Mouse (Mus musculus) stomach, embryonic 14.5 days (tissue): ENCODE data around the gene Zfp777. TPM values are rescaled to one million over a fixed set of nuclear protein-coding genes. Genes with fewer than 3 reads are reported as not detected.

Experiments used
- ATAC-seq: fragments of 200-750 bp; cut with Nextera tagmentation; 2 replicates; pipeline ENCODE4 v1.8.0; 2017; ENCODE audit warnings: low read depth, moderate TSS enrichment; ENCODE audit not compliant: insufficient number of reproducible peaks, insufficient read depth, low FRiP score
- H3K27ac ChIP-seq: fragments of 300-500 bp; sonication (generic); 2 replicates; pipeline ENCODE4 v1.5.1; 2014; ENCODE audit warnings: mild to moderate bottlenecking, low read length, moderate library complexity, mixed read lengths
- H3K27me3 ChIP-seq: fragments of 300-500 bp; sonication (generic); 2 replicates; pipeline ENCODE4 v1.6.1; 2014; ENCODE audit warnings: low read length, control low read depth, mixed read lengths; ENCODE audit not compliant: control insufficient read depth, insufficient read depth
- H3K36me3 ChIP-seq: fragments of 300-500 bp; sonication (generic); 2 replicates; pipeline ENCODE4 v1.6.1; 2014; ENCODE audit warnings: mild to moderate bottlenecking, control low read depth, low read length, moderate library complexity, mixed read lengths; ENCODE audit not compliant: control insufficient read depth, insufficient read depth
- H3K4me1 ChIP-seq: fragments of 300-500 bp; sonication (generic); 2 replicates; pipeline ENCODE4 v1.6.1; 2014; ENCODE audit warnings: low read length, control low read depth, mixed read lengths; ENCODE audit not compliant: control insufficient read depth, insufficient read depth
- H3K4me2 ChIP-seq: fragments of 300-500 bp; sonication (generic); replicated peaks from 2 replicates; pipeline ENCODE4 v1.6.1; 2014; ENCODE audit warnings: low read depth, low read length, control low read depth
- H3K4me3 ChIP-seq: fragments of 300-500 bp; sonication (generic); 2 replicates; pipeline ENCODE4 v1.5.1; 2014; ENCODE audit warnings: low read depth, low read length, control low read depth
- H3K9ac ChIP-seq: fragments of 300-500 bp; sonication (generic); replicated peaks from 2 replicates; pipeline ENCODE4 v1.6.1; 2014; ENCODE audit warnings: low read depth, mild to moderate bottlenecking, control low read depth, low read length, moderate library complexity, mixed read lengths
- H3K9me3 ChIP-seq: fragments of 300-500 bp; sonication (generic); 2 replicates; pipeline ENCODE4 v1.6.1; 2016; ENCODE audit warnings: low read depth, low read length, control low read depth; ENCODE audit not compliant: control insufficient read depth
- WGBS: fragments of 180-500 bp; shearing (Covaris S2); extraction: QIAGEN DNeasy Blood & Tissue Kit; methylation state at CpG from one replicate; pipeline ENCODE4 v1.1.7; 2014; 5-methylcytosine and 5-hydroxymethylcytosine counted together
- polyA plus RNA-seq: library from polyadenylated mRNA; unstranded; fragments of >200 nt; fragmentation: Nextera tagmentation; extraction: Ambion mirVana; gene quantifications from 2 replicates; pipeline ENCODE4 v1.2.1, GENCODE M21; 2014

Gene Zfp777
- 7.1 and 7.3 TPM in 2 replicates for polyA plus RNA-seq

- peak within 1 kb of the TSS; percentile 83 for H3K4me3 ChIP-seq
- H3K27me3 ChIP-seq = no peaks in the 10 kb centered on the region
- WGBS = under 1% methylated on average over 80 of the region's 82 CpGs
- no peaks in the 10 kb centered on the region for H3K9me3 ChIP-seq
- H3K9ac ChIP-seq = peak within 1 kb of the TSS; percentile 77
- peaks cover 9% of the 10 kb centered on the region for H3K36me3 ChIP-seq
- peak within 1 kb of the TSS; percentile 85 for H3K27ac ChIP-seq
- peak within 1 kb of the TSS; percentile 79 for H3K4me2 ChIP-seq
- H3K4me1 ChIP-seq = peaks cover 6% of the 10 kb centered on the region; the same call in 1 of the 2 replicates
- peak; percentile 92 for ATAC-seq
Measured at GRCm38 (mm10) chr6:48048426-48049272, at the start of gene Zfp777. Zfp777 (minus strand) TSS chr6:48048911.

DNA sequence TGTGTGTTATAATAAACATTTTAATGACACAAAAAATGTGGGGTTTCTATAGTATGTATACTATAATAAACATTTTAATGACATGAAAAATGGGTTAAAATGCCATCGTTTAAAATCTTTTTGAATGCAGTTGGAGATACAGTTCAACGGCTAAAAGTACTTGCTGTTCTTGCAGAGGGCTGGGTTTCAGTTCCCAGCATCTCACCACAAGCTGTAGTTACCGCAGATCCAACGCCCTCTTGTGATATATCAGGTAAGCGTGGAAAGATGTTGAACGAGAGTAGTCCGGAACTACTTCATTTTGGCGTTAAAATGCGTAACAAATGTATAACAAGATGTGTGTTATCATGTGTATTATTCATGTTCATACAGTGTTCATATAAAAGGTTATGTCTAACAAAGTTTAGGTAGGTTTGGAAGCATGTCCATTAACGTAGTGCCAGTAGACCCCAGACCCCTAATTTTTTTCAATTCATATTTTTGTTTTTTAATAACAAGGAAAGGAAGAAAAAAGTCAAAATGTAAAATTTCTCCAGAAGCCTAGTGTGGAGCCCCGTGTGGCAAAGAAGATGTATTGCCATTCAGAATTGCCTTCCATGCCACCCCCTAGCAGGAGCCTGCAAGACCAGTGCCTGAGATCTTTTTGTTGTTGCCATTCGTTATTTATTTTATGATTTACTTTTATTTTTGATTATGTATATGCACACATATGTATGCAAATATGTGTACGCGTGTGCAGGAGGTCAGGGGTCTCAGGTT, 38.4 kb upstream of the Zfp777 start:
- H3K27me3 ChIP-seq = no peaks in the 10 kb centered on the region
- no peak for ATAC-seq
- 40% methylated on average over 14 of the region's 14 CpGs for WGBS
- peaks cover 12% of the 10 kb centered on the region for H3K36me3 ChIP-seq
- peaks cover 9% of the 10 kb centered on the region for H3K4me1 ChIP-seq
- no peak overlapping the region for H3K9ac ChIP-seq
- H3K27ac ChIP-seq = no peak overlapping the region
- peak overlapping the region; percentile 84 for H3K4me3 ChIP-seq
- H3K9me3 ChIP-seq = no peaks in the 10 kb centered on the region
- H3K4me2 ChIP-seq = peak overlapping the region; percentile 65

DNA sequence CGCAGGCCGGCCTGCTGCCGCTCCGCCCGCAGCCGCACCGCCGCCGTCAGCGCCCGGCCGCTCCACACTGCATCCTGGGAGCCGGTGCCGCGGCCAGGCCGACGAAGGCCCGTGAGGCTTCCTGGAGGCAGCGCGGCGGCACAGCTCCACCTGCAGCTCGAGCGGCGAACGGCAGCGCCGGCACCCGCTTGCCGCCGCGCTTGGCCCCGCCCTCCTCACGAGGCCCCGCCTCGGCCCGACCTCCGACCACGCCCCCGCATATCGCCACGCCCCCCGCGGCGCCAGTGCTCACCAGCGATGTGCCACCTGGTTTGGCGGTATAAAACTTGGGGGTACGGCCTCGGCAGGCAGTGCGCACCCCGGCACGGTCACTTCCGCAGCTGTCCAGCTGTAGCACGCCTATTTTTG, 37.8 kb upstream of the Zfp777 start, which contains the start of gene Zfp746:
Gene Zfp746 (minus strand): TSS at position 123 of the 408 bp plus-strand sequence.
- peaks cover 19% of the 10 kb centered on the region for H3K36me3 ChIP-seq
- peak within 1 kb of the TSS; percentile 90 for H3K27ac ChIP-seq
- peak within 1 kb of the TSS; percentile 98 for H3K9ac ChIP-seq
- ATAC-seq = peak; percentile 93
- WGBS = under 1% methylated on average over 52 of the region's 53 CpGs
- peak within 1 kb of the TSS; percentile 84 for H3K4me3 ChIP-seq
- H3K27me3 ChIP-seq = no peaks in the 10 kb centered on the region
- H3K9me3 ChIP-seq = no peaks in the 10 kb centered on the region
- H3K4me2 ChIP-seq = peak within 1 kb of the TSS; percentile 65
- H3K4me1 ChIP-seq = peaks cover 9% of the 10 kb centered on the region

DNA sequence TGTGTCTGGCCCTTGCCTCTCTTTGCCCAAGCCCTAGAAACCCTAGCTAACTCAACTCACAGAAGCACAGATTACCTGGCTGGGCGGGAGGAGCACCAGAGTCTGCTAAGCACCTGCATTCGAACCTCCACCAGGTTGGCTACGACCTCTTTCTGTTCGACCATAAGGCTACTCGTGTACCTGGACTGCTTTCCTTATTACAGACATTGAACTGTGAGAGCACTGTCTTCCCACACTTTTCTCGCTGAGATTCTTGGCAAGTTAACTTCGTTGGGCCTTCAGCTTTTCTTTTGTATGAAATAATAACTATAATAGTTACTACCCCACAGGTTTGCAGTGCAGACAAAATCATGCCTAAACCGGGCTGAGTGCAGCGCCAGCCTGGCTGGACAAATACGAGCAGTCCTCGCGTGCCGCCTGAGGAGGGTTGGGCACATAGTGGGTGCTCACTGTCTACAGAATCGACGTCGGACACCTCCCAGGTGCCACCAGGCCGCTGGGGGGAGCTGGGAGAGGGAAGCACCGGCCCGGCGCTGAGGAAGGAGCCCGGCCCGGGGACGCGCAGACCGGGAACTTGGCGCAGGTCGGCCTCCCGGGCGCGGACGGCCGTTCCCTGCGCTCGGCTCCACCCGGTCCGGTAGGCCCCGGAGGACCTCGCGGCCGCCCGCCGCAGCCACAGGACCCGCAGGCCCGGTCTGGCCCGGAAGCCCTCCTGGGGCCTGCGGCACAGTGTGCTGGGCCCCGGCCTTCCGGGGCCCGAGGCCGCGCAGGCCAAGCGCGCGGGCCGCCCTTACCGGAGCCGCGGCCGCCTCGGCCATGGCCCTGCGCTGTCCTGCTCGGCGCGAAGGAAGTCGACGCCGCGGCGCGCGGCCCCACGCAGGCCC, 37.1 kb upstream of the Zfp777 start:
- Histone ChIP-seq H3K9ac (peak overlapping the region; percentile 98), H3K27ac (peak overlapping the region; percentile 90), H3K36me3 (peaks cover 26% of the 10 kb centered on the region), H3K27me3 (no peaks in the 10 kb centered on the region), H3K4me2 (peak overlapping the region; percentile 65), H3K4me3 (peak overlapping the region; percentile 84), H3K4me1 (peaks cover 9% of the 10 kb centered on the region), H3K9me3 (no peaks in the 10 kb centered on the region)
- ATAC-seq = peak; percentile 80
- 3% methylated on average over 43 of the region's 72 CpGs for WGBS

DNA sequence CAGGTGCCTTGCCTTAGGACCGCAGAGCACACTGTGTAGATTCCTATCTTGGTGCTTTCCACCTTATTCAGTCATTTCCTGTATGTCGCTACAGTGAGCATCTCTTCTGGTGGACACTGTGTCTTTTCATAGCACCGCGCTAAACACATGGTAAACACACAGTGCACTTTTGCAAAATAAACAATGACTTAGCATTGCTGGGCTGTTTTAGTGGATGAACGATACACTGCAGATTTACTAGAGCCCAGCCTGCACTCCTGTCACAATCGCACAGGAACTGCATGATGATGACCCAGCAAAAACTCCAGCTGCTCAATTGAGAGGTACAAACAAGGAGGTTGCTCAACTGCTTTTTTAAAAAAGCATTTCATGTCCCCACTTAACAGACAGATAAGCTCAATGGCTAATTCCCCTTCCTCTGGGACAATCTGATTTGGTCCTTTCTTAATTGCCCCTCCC, 35.1 kb upstream of the Zfp777 start:
- no peak overlapping the region for H3K4me2 ChIP-seq
- 89% methylated on average over 6 of the region's 6 CpGs for WGBS

DNA sequence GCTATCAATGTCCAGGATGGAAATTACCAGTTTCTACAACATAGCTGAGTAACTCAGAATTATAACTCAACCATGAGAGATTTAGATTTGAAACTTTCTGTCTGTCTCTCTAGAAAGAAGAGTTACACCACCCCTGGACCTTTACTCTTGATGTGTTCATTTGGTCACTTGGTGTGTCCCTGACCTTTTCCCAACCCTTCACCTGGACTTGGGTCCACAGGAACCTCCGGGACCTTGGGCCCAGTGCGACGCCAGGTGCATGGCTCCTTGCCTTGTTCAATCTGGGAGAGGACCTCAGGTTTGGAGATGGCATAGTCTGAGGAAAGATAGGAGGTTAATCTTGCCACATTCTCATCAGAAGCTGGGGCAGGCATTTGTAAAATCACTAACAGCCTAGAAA, 33.2 kb upstream of the Zfp777 start:
- Histone ChIP-seq H3K4me3 (no peak overlapping the region), H3K36me3 (peaks cover 57% of the 10 kb centered on the region), H3K4me1 (peaks cover 9% of the 10 kb centered on the region), H3K27me3 (no peaks in the 10 kb centered on the region), H3K27ac (no peak overlapping the region), H3K9me3 (no peaks in the 10 kb centered on the region), H3K9ac (no peak overlapping the region), H3K4me2 (no peak overlapping the region)
- no peak for ATAC-seq
- WGBS = 95% methylated on average over 3 of the region's 3 CpGs

More for the DNA sequence above, 35.1 kb upstream of the Zfp777 start:
- Histone ChIP-seq H3K4me1 (peaks cover 9% of the 10 kb centered on the region), H3K4me3 (no peak overlapping the region), H3K9me3 (no peaks in the 10 kb centered on the region), H3K27ac (no peak overlapping the region), H3K9ac (no peak overlapping the region), H3K36me3 (peaks cover 44% of the 10 kb centered on the region), H3K27me3 (no peaks in the 10 kb centered on the region)
- ATAC-seq = no peak

- Histone ChIP-seq H3K4me2 (no peak overlapping the region), H3K4me3 (no peak overlapping the region), H3K27me3 (no peaks in the 10 kb centered on the region), H3K9ac (no peak overlapping the region), H3K9me3 (no peaks in the 10 kb centered on the region), H3K4me1 (peaks cover 9% of the 10 kb centered on the region), H3K36me3 (peaks cover 64% of the 10 kb centered on the region), H3K27ac (no peak overlapping the region)
- ATAC-seq = no peak
- 93% methylated on average over 5 of the region's 5 CpGs for WGBS
Measured at GRCm38 (mm10) chr6:48081021-48081420, 32.3 kb upstream of the Zfp777 start.

GRCm38 (mm10) chr6:48073316-48073715, 24.6 kb upstream of the Zfp777 start:
- Histone ChIP-seq H3K9me3 (no peaks in the 10 kb centered on the region), H3K9ac (no peak overlapping the region), H3K27ac (no peak overlapping the region), H3K4me3 (no peak overlapping the region), H3K27me3 (no peaks in the 10 kb centered on the region), H3K4me2 (no peak overlapping the region), H3K4me1 (no peaks in the 10 kb centered on the region), H3K36me3 (peaks cover 46% of the 10 kb centered on the region)
- 80% methylated on average over 5 of the region's 5 CpGs for WGBS
- ATAC-seq = no peak
